Mouse (Mus musculus) layer of hippocampus, adult 9-11 months (tissue): ENCODE measurements around the gene Rhoc.
A peak's percentile ranks its signal among the peaks of the same experiment; 100 is the strongest.
"Not testable (repeated sequence)": the region's sequence is repeated elsewhere in the genome, so short reads cannot be mapped to it uniquely, and the experiment has no call there.

Experiments
- DNase-seq: peaks from one replicate; pipeline ENCODE4 v3.0.0; 2022

Rhoc gene

DNA sequence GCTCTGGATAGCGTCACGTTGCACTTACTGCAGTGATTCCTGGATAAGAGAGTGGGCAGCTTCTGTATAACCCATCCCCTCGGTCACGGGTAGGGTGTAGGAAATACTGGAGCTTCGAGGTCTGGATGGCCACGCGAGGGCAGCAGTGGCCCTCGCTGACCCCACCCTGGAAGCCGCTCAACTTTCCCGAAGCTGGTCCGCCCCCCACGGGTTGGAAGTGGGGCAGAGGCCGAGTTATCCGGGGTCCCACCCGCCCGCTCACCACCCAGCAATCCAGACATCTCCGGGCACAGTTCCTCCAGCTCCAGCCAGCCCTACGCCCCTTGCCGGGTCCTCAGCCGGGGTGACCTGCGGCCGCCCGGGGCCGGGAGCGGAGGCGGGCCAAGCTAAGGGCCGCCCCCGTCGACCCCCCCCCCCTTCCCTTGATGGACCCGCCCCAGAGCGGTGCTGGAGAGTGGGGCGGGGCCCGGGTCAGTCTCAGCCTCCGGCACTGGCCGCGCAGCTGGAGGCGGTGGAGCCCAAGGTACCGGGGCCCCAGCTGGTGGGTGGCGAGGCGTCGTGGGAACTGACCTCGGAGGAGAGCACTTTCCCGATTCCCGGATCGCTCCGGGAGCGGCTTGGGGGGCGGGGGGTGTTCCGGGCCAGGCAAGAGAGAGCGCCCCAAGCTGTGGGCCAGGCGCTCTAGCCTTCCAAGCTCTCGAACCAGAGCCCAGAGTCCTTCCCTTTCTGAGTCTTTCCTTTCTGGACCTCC, 561 bp downstream of the Rhoc start:
- peak; percentile 66 for DNase-seq

DNA sequence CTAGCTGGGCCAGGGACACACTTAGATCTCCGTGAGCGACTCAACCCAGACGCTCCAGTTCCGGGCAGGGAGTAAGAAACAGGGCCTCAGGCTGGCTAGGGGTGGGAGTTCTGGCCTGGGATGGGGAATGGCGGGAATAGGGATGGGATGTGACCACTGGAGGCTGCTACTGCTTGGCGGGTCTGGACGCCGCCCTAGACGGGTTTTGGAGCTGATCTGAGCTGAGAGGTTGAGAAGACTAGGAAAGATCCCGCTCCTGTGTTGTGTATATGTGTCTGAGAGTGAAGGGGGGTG, 1.1 kb downstream of the Rhoc start:
- no peak for DNase-seq

DNA sequence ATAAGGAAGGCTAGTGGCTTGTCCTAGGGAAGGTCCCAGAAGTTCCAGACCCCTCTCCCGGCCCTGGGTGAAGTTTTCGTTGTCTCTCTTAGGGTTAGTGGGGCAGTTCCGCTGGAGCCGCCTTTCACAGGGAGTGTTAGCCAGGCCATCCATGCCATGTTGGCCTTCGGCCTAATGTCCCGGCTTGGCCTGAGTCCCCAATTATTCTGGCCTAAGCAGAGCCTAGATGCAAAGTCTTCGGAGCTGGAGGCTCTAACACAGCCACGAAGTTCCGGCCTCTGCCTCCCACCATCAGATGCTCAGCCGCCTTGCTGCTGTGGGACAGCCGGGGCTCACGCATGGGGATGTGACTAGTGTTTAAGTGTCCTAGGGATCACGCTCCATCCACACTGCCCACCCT, 1.6 kb downstream of the Rhoc start:
- no peak for DNase-seq

DNA sequence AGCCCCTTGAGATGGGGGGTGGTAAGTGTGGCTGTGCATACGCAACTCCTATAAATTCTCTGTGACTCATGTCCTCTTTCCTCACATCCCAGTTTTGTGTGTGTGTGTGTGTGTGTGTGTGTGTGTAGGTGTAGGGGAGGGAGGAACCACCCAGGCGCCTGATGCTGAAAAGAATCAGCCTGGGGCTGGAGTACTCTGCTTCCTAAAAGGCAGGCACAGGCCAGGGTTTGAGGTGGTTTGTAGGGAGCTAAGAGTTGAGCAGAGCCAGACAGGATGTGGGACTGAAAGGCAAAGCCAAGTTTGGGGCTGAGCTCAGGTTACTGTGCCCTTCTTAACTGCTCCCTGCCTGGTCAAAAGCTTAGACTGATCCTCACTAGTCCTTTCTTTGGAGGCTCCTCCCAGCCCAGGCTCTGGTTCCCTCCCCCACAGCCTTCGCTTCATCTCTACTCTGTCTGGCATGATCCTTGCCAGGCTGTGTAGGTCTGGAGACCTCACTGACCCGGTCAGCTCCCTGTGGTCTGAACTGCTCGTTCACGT, 2.3 kb downstream of the Rhoc start:
- peak; percentile 38 for DNase-seq

DNA sequence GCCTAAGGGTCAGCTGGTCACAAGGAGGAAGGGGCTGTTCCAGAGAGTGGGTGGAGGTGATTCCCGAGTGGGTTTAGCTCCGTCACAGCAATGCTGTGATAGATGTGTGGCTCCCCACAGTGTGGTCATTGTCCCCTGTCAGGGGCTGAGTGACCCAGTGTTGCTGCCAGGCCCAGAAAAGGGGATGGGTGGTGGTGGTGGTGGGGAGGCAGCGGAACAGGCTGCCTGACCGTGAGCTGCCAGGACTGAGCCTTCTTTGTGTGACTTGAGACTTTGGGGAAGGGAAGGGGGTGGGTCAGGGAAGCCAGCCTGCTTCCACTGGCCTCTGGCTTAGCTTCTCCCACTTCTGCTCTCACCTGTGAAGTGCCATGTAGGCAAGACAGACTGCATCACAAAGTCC, 2.8 kb downstream of the Rhoc start:
- peak; percentile 34 for DNase-seq

DNA sequence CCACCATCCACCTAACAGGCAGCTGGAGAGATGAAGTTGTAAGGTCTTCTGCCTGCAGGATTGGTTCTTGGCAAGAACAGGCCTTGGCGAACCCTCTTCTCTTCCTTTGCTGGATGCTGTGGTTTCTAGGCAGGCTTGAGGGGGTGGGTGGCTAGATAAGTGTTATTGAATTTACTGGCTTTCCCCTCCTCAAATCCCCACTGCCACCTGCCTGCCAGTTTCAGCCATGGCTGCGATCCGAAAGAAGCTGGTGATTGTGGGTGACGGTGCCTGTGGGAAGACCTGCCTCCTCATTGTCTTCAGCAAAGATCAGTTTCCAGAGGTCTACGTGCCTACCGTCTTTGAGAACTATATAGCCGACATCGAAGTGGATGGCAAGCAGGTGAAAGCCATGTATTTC, 3.5 kb downstream of the Rhoc start:
- no peak for DNase-seq

DNA sequence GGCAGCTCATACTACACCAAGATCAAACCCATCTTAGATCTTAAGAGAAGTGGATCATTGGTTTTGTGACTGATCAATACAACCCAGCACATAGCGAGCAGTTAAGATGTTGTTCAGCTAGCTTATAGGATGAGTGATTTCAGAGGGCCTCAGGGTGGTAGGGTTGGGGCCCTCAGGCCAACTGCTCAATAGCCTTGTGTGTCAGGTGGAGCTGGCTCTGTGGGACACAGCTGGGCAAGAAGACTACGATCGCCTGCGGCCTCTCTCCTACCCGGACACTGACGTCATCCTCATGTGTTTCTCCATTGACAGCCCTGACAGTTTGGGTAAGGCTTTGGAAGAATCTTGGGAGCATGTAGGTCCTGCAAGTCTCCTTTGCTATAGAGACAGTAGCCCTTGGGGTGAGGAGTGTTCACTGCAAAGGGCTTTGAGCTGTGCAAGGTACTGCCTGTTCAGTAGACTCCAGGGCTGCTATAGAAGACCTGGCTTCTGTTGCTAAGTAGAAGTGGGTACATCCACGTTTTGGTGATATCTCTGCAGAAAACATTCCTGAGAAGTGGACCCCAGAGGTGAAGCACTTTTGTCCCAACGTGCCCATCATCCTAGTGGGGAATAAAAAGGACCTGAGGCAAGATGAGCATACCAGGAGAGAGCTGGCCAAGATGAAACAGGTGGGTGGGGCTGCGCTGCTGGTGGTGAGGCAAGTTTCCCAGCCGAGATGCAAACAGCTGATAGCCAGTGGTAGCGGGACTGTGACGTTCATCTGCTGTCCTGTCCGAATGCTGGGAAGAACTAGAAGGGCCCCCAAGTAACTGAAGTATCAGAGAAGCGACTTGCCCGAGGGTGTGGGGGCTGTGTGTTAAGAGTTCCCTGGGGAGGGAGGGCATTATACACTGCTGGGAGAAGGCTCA, 4.4 kb downstream of the Rhoc start:
- DNase-seq: no peak

DNA sequence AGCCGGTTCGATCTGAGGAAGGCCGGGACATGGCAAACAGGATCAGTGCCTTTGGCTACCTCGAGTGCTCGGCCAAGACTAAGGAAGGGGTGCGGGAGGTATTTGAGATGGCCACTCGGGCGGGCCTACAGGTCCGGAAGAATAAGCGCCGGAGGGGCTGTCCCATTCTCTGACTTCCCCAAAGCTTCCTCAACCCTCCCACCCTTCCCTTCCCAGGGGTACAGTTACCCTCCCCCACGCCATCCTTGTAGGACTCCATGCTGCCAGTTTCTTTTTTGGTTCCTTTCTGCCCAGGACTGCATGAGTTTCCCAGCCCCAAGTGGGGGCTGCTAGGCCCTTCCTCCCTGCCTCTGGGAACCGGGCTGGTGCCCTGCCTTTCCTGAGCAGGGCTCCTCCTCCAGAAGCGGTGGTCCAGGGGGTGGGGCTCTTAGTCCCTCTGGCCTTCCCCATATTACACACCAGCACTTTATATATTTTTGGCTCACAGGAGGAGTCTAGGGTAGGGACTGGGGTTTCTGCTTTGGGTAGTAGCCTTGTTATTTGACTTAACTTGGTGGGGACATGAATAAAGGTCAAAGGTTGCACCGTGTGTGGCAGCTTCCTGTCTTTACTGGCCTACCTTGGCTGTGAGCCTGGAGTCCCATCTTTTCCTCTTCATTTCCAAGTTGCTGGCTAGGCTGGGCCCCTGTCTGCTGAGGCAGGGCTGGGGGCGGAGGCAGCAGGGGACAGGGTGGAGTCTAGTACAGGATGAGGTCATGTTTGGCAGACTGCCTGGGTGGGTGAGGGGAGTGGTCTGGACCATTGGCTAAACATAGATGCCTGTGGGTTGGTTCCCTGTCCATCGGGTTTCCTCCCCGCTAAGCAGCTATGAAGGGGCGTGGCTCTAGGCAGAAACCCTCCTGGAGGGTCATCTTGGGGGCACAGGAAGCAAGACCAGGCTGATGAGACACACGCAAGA, 6.0 kb downstream of the Rhoc start:
- DNase-seq: peak; percentile 92

DNA sequence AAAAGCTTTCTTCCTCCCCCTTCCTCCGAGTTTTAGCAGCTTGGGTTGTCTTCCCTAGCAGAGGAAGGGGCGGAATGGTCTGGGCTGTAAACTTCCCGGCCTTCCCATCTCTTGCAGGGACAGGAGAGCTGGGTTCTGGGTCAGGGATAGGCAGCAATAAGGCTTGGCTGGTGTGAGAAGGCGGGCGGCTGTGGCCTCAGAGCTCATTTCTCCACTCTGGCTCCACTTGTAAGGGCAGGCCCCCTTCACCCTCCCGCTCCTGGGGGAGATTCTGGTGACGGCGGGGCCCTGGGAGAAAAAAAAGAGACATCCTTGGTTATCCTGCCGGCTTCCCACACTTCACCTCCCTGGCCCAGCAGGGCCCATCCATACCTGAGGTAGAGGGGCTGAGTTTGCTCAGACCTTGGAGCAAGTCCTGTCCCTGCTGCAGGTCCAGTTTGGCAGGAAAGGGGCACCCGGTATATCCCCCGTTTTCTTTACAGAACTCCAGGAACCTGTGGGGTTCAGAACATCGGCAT, 6.8 kb downstream of the Rhoc start:
- no peak for DNase-seq

DNA sequence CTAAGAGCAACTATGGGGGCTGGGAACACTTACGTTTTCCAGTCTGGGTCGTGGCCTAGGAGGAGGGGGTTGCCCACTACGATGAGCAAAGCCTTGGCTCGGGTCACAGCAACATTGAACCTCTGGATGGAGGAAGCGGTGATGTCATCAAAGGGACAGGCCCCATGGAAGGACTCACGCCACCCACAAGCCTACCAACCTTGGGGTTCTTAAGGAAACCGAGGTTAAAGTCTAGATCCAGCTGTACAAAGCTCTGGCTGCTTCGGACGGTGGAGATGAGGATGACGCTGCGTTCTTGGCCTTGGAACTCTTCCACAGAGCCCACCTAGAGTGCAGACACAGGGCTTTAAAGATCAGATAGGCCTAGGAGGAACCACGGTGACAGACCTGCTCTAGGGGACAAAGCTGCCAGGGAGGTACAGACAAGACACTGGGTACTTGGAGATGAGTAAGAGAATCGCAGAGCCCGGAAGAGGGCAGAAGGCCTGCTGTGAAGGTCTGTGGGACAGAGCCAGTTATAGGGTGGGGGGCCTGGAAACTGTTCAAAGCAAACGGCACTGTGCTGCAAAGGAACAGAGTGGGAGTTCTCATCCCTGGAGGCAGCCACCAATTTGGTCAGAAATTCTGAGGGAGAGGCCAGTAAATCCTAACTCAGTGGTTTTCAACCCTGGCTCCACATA, 7.6 kb downstream of the Rhoc start:
- no peak for DNase-seq

DNA sequence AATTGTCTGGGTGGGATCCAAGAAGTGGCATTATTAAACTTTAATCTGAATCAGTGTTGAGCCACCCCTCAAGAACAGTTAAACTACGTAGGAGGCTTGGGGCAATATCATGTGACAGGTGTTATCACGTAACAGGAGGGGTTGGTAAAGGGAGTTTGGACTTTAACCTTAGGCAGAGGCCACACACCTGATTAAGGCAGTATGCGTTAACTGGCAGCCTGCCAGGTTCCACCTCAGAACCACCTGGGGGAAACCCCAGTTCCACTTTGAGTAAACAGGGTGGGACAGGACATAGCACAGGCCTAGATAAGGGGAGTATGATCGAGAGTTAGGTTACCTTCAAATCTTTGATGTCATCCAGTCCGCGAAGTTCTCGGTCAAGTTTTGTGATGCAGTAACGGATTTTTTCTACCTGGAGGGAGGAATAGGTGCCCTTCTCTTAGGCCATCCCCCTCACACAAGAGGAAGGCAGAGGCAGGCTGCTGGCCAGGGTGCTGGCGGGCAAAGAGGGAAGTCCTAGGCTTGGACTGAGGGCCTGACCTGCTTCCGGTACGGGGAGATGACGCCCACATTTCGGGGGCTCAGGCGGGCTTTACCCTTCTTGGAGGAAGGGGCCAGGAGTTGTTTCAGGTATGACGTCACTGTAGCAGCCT, 8.4 kb downstream of the Rhoc start:
- DNase-seq: no peak

DNA sequence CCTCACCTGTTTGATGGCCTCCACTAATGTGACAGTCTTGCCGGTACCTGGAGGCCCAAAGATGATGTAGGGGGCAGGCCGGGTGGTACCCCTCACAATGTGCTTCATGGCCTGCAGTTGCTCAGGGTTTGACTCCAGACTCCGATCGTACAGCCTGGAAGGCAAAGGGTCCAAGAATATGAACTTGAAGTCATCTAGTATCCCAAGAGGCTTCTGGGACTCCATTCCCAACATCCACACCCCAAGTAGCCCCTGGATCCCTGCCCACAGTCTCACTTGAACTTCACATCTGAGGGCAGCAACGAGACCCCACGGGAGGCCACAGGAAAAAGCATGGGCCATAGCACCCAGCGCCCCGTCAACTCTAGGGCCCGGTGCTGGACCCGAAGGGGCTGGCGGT, 12.5 kb downstream of the Rhoc start:
- no peak for DNase-seq

DNA sequence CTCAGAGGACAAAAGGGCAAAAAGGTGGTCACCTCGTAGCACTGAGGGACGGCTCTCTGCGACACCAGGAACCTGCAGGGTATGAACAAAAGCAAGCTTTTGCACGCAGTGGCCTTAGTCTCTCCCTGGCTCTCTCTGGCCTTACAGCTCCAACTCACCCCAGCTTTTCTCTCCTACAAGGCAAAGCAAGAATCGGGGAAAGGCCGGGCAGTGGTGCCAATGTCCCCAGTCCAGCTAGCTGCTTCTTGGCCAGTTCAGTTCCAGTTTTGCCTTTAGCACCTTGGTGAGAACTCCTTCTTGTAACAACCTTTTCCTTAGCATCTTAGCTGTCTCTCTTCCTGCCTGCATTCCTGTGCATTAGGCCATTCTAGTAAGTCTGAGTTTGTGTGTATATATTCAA, 13.3 kb downstream of the Rhoc start:
- DNase-seq: no peak

DNA sequence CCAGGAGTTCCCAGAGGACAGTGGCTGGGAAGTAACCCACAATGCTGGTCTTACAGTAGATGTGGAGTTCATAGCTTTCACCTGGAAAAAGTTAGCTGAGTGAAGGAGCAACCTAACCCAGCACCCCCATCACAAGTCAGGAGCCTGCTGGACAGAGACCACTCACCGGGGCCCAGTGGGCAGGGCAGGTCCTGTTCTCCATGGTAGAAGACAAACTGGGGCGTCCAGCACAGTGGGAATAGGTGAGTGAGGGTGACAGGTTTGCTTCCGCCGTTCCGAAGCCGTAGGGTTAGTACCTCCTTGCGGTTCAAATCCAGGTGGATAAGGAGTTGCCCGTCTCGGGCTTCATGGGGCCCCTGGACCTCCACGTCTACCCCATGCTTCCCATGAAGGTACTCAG, 16.1 kb downstream of the Rhoc start:
- DNase-seq: no peak

DNA sequence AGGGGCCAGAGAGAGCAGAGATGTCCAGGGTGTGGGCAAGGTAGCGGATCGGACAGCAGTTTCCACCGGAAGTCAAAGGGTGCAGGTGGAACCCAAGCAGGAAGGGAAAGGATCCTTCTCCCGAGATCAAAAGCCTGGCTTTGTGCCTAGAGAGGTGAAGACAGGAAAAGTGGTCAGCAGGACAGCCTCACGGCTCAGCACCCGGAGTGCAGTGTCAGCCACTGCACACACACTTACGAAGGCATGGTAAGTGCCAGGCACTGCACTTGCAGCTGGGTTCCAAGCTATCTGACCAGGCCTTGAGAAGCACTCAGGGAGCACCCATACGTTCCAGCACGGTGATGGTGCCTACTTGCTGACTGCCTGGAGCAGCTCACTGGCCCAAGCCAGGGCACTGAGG, 17.4 kb downstream of the Rhoc start:
- DNase-seq: no peak

DNA sequence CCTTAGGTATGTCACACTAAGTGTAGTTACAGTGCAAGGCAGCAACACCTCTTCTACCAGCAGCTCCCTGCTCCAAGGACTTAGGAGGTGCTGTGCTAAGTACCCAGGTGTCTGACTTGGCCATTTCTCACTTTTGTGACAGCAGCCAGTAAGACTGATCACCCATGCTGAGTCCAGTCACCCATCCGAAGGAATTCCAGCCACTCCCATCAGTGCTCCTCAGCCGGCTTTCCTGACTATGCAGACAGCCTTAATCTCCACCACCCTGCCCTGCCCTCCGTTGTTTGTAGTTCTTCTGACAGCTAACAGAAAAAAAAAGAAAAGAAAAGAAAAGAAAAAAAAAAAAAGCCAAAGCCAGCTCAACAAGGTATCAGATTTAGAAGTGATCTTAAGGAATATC, 23.6 kb downstream of the Rhoc start:
- no peak for DNase-seq

DNA sequence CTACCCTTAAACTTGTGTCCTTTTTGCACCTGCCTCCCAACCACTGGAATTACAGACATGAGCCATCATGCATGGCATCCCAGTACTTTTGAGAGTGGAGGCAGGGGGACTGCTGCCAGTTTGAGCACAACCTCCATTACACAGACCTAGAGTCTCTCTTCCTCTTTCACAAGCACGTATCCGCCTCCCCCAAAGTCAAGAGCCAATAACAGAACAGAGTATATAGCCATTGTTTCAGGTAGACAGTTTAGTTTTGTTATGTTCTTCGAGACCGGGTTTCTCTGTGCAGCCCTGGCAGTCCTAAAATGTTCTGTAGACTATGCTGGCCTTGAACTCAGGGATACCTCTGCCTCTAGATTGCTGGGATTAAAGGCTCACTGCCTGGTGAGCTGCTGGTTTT, 24.1 kb downstream of the Rhoc start:
- DNase-seq: no peak

DNA sequence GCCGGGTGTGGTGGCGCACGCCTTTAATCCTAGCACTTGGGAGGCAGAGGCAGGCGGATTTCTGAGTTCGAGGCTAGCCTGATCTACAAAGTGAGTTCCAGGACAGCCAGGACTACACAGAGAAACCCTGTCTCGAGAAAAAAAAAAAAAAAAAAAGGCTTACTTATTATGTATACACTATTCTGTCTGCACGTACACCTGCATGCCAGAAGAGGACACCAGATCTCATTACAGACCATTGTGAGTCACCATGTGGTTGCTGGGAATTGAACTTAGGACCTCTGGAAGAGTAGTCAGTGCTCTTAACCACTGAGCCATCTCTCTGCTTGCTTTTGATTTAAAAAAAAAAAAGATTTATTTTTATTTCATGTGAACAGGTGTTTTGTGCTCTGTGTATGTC, 25.1 kb downstream of the Rhoc start:
- DNase-seq: not testable (repeated sequence)

DNA sequence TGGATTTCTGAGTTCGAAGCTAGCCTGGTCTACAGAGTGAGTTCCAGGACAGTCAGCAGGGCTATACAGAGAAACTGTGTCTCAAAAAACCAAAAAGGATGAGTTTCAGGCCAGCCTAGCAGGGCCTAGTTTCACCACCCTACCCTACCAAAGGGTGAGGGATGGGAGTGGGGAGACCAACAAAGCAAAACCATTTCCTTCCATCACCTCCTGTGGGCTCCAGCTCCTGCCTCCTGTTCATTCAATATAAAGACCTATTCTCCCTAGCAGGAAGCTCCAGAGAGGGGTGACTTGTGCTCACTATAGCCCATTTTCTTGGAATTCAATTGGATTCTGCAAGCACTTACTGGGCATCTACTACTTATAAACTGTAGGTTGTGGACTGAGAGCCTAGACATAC, 26.6 kb downstream of the Rhoc start:
- DNase-seq: no peak

DNA sequence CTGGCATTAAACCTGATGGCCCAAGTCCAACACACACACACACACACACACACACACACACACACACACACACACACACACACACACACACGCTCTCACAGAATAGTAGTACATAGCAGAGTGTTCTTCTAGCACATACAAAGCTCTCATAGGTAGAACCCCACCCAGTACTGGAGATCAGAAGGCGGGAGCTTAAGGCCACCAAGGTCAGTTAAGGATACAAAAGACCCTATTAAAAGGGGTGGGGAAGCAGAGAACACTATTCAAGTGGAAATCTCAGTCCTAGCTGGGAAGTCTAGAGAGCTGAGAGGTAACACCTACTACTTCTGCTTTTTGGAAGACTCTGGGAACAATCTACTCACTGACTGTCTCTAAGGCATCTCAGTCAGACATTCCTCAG, 27.2 kb downstream of the Rhoc start:
- no peak for DNase-seq

DNA sequence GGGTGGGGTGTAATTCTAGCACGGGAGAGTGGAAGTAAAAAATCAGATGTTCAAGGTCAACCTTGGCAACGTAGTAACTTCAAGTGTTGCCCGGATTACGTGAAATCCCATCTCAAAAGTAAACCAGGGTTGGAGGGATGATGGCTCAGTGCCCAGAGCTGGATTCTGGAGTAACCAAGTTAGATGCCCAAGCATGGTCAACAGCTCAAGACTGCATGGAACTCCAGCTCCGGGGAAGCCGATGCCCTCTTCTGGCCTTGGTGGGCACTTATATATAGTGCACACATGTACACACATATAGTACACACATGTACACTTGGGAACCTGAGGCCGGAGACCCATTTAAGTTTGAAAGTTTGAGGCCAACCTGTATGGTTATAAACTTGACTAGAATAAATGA, 28.0 kb downstream of the Rhoc start:
- no peak for DNase-seq

DNA sequence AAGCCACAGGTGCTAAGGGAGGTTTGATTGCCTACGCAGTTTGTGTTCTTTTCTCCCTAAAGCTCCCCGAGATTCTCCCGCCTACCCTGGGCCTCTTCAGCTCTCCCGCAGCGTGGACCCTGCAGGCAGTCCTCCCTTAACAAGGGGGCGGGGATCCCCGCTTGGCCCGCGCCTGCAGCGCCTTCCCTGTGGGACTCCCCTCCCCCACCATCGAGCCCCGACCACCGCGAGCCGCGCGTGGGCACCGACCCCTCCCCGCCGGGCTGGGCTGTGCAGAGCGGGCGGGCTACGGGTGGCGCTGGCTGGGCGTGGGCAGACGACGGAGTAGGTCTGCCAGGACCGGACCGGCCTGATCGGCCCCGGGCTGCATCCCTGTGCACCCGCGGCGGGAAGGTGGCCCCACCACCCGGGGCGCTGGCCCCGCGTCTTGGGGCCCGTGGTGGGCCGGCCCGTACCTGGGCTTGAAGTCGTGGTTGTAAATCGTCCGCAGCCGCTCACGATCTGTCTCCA, 29.4 kb downstream of the Rhoc start:
- DNase-seq: peak; percentile 26
